19 mouse cellular contexts compared by ENCODE assay signal in genomic region chr3:95457758-95458157, GRCm38 (mm10). TPM values are rescaled to one million over a fixed set of nuclear protein-coding genes. Genes with fewer than 3 reads are reported as not detected.
DNase-seq lines count a peak whose midpoint lies in the region; ATAC-seq and TF ChIP-seq lines count a peak whose summit lies in the region.
"Had no signal": no experiment of that assay in that cellular context is flagged by ENCODE, and none has a peak within 500 bp of the region (broad histone marks: within the 10 kb centered on the region; RNA-seq: fewer than 3 reads in every experiment).

No protein-coding gene starts in this region.

- no peaks in the 10 kb centered on the region for H3K9me3 ChIP-seq in heart, embryonic 16.5 days (replicated peaks; ENCODE audit: control insufficient read depth, low read length)
- no peaks in the 10 kb centered on the region for H3K9me3 ChIP-seq in heart, embryonic 11.5 days (replicated peaks; ENCODE audit: control insufficient read depth, low read length)
- no peaks in the 10 kb centered on the region for H3K9me3 ChIP-seq in lung, postnatal 0 days (ENCODE audit: low read length)
- H3K9me3 ChIP-seq: hindbrain, embryonic 10.5 days; limb, embryonic 15.5 days; neural tube, embryonic 12.5 days had no signal

- 53% methylated on average over 3 of the region's 3 CpGs for WGBS in heart, embryonic 16.5 days
- WGBS in heart, embryonic 11.5 days (ENCODE audit: insufficient replicate concordance): 56% methylated on average over 3 of the region's 3 CpGs
- WGBS in lung, postnatal 0 days: 46% methylated on average over 3 of the region's 3 CpGs

- no peaks in the 10 kb centered on the region for H3K4me1 ChIP-seq in heart, embryonic 16.5 days (ENCODE audit: control insufficient read depth, insufficient read depth, low read length)
- H3K4me1 ChIP-seq in heart, embryonic 11.5 days (ENCODE audit: control insufficient read depth, insufficient read depth, low read length): no peaks in the 10 kb centered on the region
- 0 out of 2 replicates have a peak, but pooled peaks cover 3% of the 10 kb centered on the region for H3K4me1 ChIP-seq in lung, postnatal 0 days (ENCODE audit: insufficient read depth, low read depth, low read length)
- H3K4me1 ChIP-seq in cortical plate, adult 2 months (ENCODE audit: control insufficient read depth, insufficient read depth, low read length): no peaks in the 10 kb centered on the region
- H3K4me1 ChIP-seq: hindbrain, embryonic 10.5 days; limb, embryonic 15.5 days; neural tube, embryonic 12.5 days had no signal

- H3K27ac ChIP-seq in heart, embryonic 16.5 days (ENCODE audit: low read length): peak overlapping the region; percentile 16; the same call in 1 of the 2 replicates
- no peak overlapping the region for H3K27ac ChIP-seq in heart, embryonic 11.5 days (ENCODE audit: low read depth, low read length)
- peak overlapping the region; percentile 47 for H3K27ac ChIP-seq in lung, postnatal 0 days (ENCODE audit: low read length)
- peak overlapping the region; percentile 50; the same call in 1 of the 2 replicates for H3K27ac ChIP-seq in cortical plate, adult 2 months (ENCODE audit: insufficient read depth, low read length)
- H3K27ac ChIP-seq: hindbrain, embryonic 10.5 days; limb, embryonic 15.5 days; neural tube, embryonic 12.5 days had no signal

- H3K4me2 ChIP-seq in heart, embryonic 16.5 days (ENCODE audit: low read depth, low read length): no peak overlapping the region
- no peak overlapping the region for H3K4me2 ChIP-seq in heart, embryonic 11.5 days
- H3K4me2 ChIP-seq in lung, postnatal 0 days (replicated peaks; ENCODE audit: low read depth, low read length): no peak overlapping the region
- H3K4me2 ChIP-seq: limb, embryonic 15.5 days; neural tube, embryonic 12.5 days had no signal

- peak; percentile 93 for TF ChIP-seq EP300 in lung, postnatal 0 days (IDR thresholded peaks at IDR 0.05)

- ATAC-seq in heart, embryonic 16.5 days (replicated peaks; ENCODE audit: extremely low read depth, insufficient read depth, low FRiP score): no peak
- ATAC-seq in heart, embryonic 11.5 days (replicated peaks; ENCODE audit: insufficient number of reproducible peaks, low FRiP score, low TSS enrichment): no peak
- peak; percentile 58 for ATAC-seq in lung, postnatal 0 days
- ATAC-seq: forebrain, embryonic 14.5 days had no signal

- H3K4me3 ChIP-seq in heart, embryonic 16.5 days (ENCODE audit: low read length): no peak overlapping the region
- no peak overlapping the region for H3K4me3 ChIP-seq in heart, embryonic 11.5 days (ENCODE audit: low read depth, low read length)
- no peak overlapping the region for H3K4me3 ChIP-seq in lung, postnatal 0 days (ENCODE audit: low read depth, low read length)
- H3K4me3 ChIP-seq in cortical plate, adult 2 months (ENCODE audit: insufficient read depth, low read length): no peak overlapping the region
- H3K4me3 ChIP-seq: erythroblast, embryonic 14.5 days; hindbrain, embryonic 10.5 days; limb, embryonic 15.5 days; neural tube, embryonic 12.5 days had no signal

- DNase-seq in lung, postnatal 0 days (ENCODE audit: low spot score): peak; percentile 72
- DNase-seq in lung, postnatal 10 days: no peak
- DNase-seq in skeletal muscle tissue, adult 2 months (ENCODE audit: low read depth, low spot score): peak; percentile 24
- no peak for DNase-seq in Muller cell, postnatal 12 days (ENCODE audit: inconsistent ontology term)
- DNase-seq: cerebellum, adult 18-20 months; cerebellum, postnatal 36 days; kidney, adult 8-10 months had no signal

- no peak for TF ChIP-seq CTCF in lung, postnatal 0 days (IDR thresholded peaks at IDR 0.05)
- no peak for TF ChIP-seq CTCF in cortical plate, adult 2 months (IDR thresholded peaks at IDR 0.05; ENCODE audit: extremely low read depth, insufficient read depth, low read length)

- H3K36me3 ChIP-seq in heart, embryonic 16.5 days (ENCODE audit: control insufficient read depth, insufficient read depth): peaks cover 18% of the 10 kb centered on the region
- peaks cover 11% of the 10 kb centered on the region for H3K36me3 ChIP-seq in heart, embryonic 11.5 days (ENCODE audit: control insufficient read depth, insufficient read depth, low read length)
- peaks cover 6% of the 10 kb centered on the region; the same call in 1 of the 2 replicates for H3K36me3 ChIP-seq in lung, postnatal 0 days (ENCODE audit: insufficient read depth, low read length)

- H3K27me3 ChIP-seq in heart, embryonic 16.5 days (ENCODE audit: control insufficient read depth, insufficient read depth, low read length): no peaks in the 10 kb centered on the region
- H3K27me3 ChIP-seq in heart, embryonic 11.5 days (ENCODE audit: control insufficient read depth, insufficient read depth, low read length): no peaks in the 10 kb centered on the region
- no peaks in the 10 kb centered on the region for H3K27me3 ChIP-seq in lung, postnatal 0 days (replicated peaks; ENCODE audit: insufficient read depth, low read length)
- H3K27me3 ChIP-seq: limb, embryonic 15.5 days; neural tube, embryonic 12.5 days had no signal

- H3K9ac ChIP-seq in heart, embryonic 16.5 days (ENCODE audit: low read length): no peak overlapping the region
- no peak overlapping the region for H3K9ac ChIP-seq in heart, embryonic 11.5 days (ENCODE audit: low read depth, low read length)
- H3K9ac ChIP-seq in lung, postnatal 0 days (replicated peaks; ENCODE audit: low read depth): no peak overlapping the region
- H3K9ac ChIP-seq: limb, embryonic 15.5 days; neural tube, embryonic 12.5 days had no signal

- no peak for TF ChIP-seq POLR2A in cortical plate, adult 2 months (IDR thresholded peaks at IDR 0.05; ENCODE audit: extremely low read depth, insufficient read depth, low read length)

RNA-seq across cellular contexts. Expression of gene Arnt, which starts 23.6 kb away (rescaled TPM):
- 30.6 and 32.1 TPM in 2 replicates for polyA plus RNA-seq in heart, embryonic 16.5 days (2015; fragmentation: Nextera tagmentation; extraction: Ambion mirVana)
- 20.6 and 28.5 TPM in 2 replicates for polyA plus RNA-seq in heart, embryonic 11.5 days (2014; fragmentation: Nextera tagmentation; extraction: Ambion mirVana)
- polyA plus RNA-seq in lung, postnatal 0 days (2015; fragmentation: Nextera tagmentation; extraction: Ambion mirVana): 22.7 and 27.0 TPM in 2 replicates
- 42.3 and 47.6 TPM in 2 replicates for polyA plus RNA-seq in cortical plate, adult 2 months (2012; rRNA removed)

RNA-seq across cellular contexts. Expression of gene Ctsk, which starts 41.3 kb away (rescaled TPM):
- 17.4 and 18.4 TPM in 2 replicates for polyA plus RNA-seq in heart, embryonic 16.5 days (2015; fragmentation: Nextera tagmentation; extraction: Ambion mirVana)
- 9.9 and 14.0 TPM in 2 replicates for polyA plus RNA-seq in heart, embryonic 11.5 days (2014; fragmentation: Nextera tagmentation; extraction: Ambion mirVana)
- polyA plus RNA-seq in lung, postnatal 0 days (2015; fragmentation: Nextera tagmentation; extraction: Ambion mirVana): 8.2 and 8.8 TPM in 2 replicates
- 5.5 and 6.7 TPM in 2 replicates for polyA plus RNA-seq in cortical plate, adult 2 months (2012; rRNA removed)
- polyA plus RNA-seq: erythroblast, embryonic 14.5 days had no signal

RNA-seq across cellular contexts. Expression of gene 4930558C23Rik, which starts 55.1 kb away (rescaled TPM):
- polyA plus RNA-seq in heart, embryonic 16.5 days (2015; fragmentation: Nextera tagmentation; extraction: Ambion mirVana): not detected in 2 replicates
- not detected in 2 replicates for polyA plus RNA-seq in heart, embryonic 11.5 days (2014; fragmentation: Nextera tagmentation; extraction: Ambion mirVana)
- 0.23 and 0.45 TPM in 2 replicates for polyA plus RNA-seq in lung, postnatal 0 days (2015; fragmentation: Nextera tagmentation; extraction: Ambion mirVana)
- not detected in 2 replicates for polyA plus RNA-seq in cortical plate, adult 2 months (2012; rRNA removed)
- polyA plus RNA-seq: embryonic facial prominence, embryonic 11.5 days; erythroblast, embryonic 14.5 days; forebrain, embryonic 14.5 days; gonadal fat pad, adult 2 months; hindbrain, embryonic 10.5 days; large intestine, adult 2 months; limb, embryonic 15.5 days; neural tube, embryonic 12.5 days; thymus, postnatal 0 days had no signal

Comparison
In these comparisons a context has a peak if more than half of its experiments do, and no peak if none do; other contexts are left out.
1. DNase-seq: peak in lung, postnatal 0 days (single experiment) and skeletal muscle tissue, adult 2 months (single experiment); none in lung, postnatal 10 days (single experiment) and Muller cell, postnatal 12 days (single experiment).